Mouse (Mus musculus): ENCODE results near the gene Gpr25. TPM values are rescaled to one million over a fixed set of nuclear protein-coding genes. Genes with fewer than 3 reads are reported as not detected.

The Gpr25 gene
- polyA plus RNA-seq, 1 experiment from 2014 or later, result not detected

GRCm38 (mm10) chr1:136233892-136234594 is 26.6 kb downstream of the Gpr25 start, which contains the start of gene Inava:
Gene Inava (minus strand): TSS chr1:136234264.
- no peak within 1 kb of the TSS for H3K9ac ChIP-seq
- peak within 1 kb of the TSS; percentile 75 for H3K4me2 ChIP-seq
- peak within 1 kb of the TSS; percentile 56 for H3K4me3 ChIP-seq (replicated peaks)
- peak; percentile 18; the same call in 1 of the 2 replicates for ATAC-seq (ENCODE audit: insufficient read depth)
- H3K9me3 ChIP-seq (replicated peaks), result no peaks in the 10 kb centered on the region
- no peaks in the 10 kb centered on the region for H3K36me3 ChIP-seq (replicated peaks)
- WGBS (ENCODE audit: insufficient replicate concordance), result under 1% methylated on average over 51 of the region's 51 CpGs
- no peak within 1 kb of the TSS for H3K27ac ChIP-seq (replicated peaks)
- H3K27me3 ChIP-seq, result peaks cover 78% of the 10 kb centered on the region
- peaks cover 19% of the 10 kb centered on the region for H3K4me1 ChIP-seq (replicated peaks)

- Histone ChIP-seq H3K27me3 (peaks cover 78% of the 10 kb centered on the region), H3K9ac (no peak overlapping the region), H3K4me1 (replicated peaks) (peaks cover 24% of the 10 kb centered on the region), H3K9me3 (replicated peaks) (no peaks in the 10 kb centered on the region), H3K4me3 (replicated peaks) (peak overlapping the region; percentile 56), H3K27ac (replicated peaks) (no peak overlapping the region), H3K4me2 (peak overlapping the region; percentile 75), H3K36me3 (replicated peaks) (no peaks in the 10 kb centered on the region)
- WGBS (ENCODE audit: insufficient replicate concordance), result 6% methylated on average over 23 of the region's 23 CpGs
- ATAC-seq (ENCODE audit: insufficient read depth), result no peak
These were observed 27.5 kb downstream of the Gpr25 start for GRCm38 (mm10) chr1:136232986-136233790.

DNA sequence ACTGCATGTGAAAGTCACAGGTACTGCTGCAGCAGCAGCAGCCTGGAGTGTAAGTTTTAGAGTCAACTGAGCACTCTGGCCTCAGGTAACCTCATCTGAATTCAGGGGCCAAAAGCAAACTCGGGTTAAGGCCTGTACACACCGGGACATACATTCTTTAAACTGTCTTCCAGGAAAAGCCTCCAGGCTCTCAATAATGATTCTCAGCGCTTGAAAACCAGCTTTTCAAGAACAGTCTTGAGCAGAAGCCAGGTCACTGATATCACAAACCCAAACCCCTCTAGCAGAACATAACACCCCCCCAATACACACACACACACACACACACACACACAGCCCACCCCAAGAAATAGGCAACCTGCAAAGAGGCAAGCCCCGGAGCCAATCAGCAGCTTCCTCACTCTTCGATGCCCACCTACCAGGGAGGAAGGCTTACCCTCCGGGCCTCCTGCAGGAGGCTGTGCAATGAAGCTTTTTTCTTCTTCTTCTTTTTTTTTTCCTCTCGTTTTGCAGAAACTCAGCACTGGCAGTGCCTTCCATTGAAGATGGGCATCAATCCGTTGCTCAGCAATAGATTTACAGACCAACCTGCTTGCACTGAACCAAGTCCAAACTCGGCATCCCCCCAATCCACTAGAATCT is 28.3 kb downstream of the Gpr25 start:
- Histone ChIP-seq H3K9ac (no peak overlapping the region), H3K4me2 (no peak overlapping the region), H3K27me3 (peaks cover 78% of the 10 kb centered on the region), H3K9me3 (replicated peaks) (no peaks in the 10 kb centered on the region), H3K27ac (replicated peaks) (no peak overlapping the region), H3K4me3 (replicated peaks) (no peak overlapping the region), H3K4me1 (replicated peaks) (peaks cover 31% of the 10 kb centered on the region), H3K36me3 (replicated peaks) (no peaks in the 10 kb centered on the region)
- ATAC-seq (ENCODE audit: insufficient read depth), result no peak
- WGBS (ENCODE audit: insufficient replicate concordance), result 9% methylated on average over 9 of the region's 9 CpGs

DNA sequence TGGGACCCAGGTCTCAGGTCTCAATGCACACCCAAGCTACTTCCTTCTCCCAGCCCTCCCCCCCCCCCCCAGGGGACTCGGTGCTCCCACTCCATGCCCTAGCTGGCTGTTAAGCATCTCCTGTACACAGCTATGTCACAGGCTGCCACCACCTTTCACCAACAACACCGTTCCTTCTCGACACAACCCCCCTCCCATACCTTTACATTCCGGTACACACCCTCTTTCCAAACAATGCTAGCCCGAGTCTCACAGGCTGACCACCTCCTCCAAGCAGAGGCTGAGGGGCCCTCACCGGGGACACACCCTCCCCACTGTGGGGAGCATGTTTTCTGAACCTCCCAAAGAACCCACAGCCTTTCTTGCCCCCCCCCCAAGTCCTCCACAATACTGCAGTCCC is 29.1 kb downstream of the Gpr25 start:
- 13% methylated on average over 6 of the region's 6 CpGs for WGBS (ENCODE audit: insufficient replicate concordance)
- Histone ChIP-seq H3K9ac (no peak overlapping the region), H3K9me3 (replicated peaks) (no peaks in the 10 kb centered on the region), H3K4me2 (no peak overlapping the region), H3K27me3 (peaks cover 77% of the 10 kb centered on the region), H3K36me3 (replicated peaks) (no peaks in the 10 kb centered on the region), H3K4me1 (replicated peaks) (peaks cover 34% of the 10 kb centered on the region), H3K4me3 (replicated peaks) (no peak overlapping the region), H3K27ac (replicated peaks) (no peak overlapping the region)
- ATAC-seq (ENCODE audit: insufficient read depth), result no peak

DNA sequence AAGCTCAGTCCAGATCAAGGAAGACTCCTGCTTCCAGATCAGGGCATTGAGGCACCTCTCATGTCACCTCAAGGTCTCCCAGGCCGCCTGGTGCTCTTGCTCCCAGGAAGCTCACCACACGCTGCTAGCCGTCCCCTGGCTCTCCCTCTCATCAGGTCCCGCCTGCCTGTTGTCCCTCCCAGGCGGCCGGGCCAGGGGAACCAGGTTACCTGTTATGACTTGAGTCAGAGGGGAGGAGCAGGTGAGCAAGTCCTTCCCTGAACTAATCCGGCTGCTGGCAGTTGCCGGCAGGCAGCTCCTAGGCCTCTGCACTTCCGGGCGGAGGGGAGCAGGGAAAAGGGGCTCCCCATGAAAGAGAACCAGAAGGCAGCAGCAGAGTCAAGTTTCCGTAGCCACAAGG is 30.5 kb downstream of the Gpr25 start:
- H3K36me3 ChIP-seq (replicated peaks), result no peaks in the 10 kb centered on the region
- 50% methylated on average over 11 of the region's 11 CpGs for WGBS (ENCODE audit: insufficient replicate concordance)
- H3K9ac ChIP-seq, result no peak overlapping the region
- H3K4me3 ChIP-seq (replicated peaks), result no peak overlapping the region
- H3K27me3 ChIP-seq, result peaks cover 64% of the 10 kb centered on the region
- no peaks in the 10 kb centered on the region for H3K9me3 ChIP-seq (replicated peaks)
- H3K4me2 ChIP-seq, result no peak overlapping the region
- no peak overlapping the region for H3K27ac ChIP-seq (replicated peaks)
- ATAC-seq (ENCODE audit: insufficient read depth), result no peak
- H3K4me1 ChIP-seq (replicated peaks), result peaks cover 34% of the 10 kb centered on the region

GRCm38 (mm10) chr1:136229040-136229373 is 31.7 kb downstream of the Gpr25 start:
- Histone ChIP-seq H3K4me1 (replicated peaks) (peaks cover 26% of the 10 kb centered on the region), H3K4me3 (replicated peaks) (no peak overlapping the region), H3K27ac (replicated peaks) (no peak overlapping the region), H3K9me3 (replicated peaks) (no peaks in the 10 kb centered on the region), H3K4me2 (peak overlapping the region; percentile 41), H3K9ac (no peak overlapping the region), H3K27me3 (peaks cover 52% of the 10 kb centered on the region), H3K36me3 (replicated peaks) (no peaks in the 10 kb centered on the region)
- ATAC-seq (ENCODE audit: insufficient read depth), result no peak; the same call in 1 of the 2 replicates
- 50% methylated on average over 6 of the region's 6 CpGs for WGBS (ENCODE audit: insufficient replicate concordance)

DNA sequence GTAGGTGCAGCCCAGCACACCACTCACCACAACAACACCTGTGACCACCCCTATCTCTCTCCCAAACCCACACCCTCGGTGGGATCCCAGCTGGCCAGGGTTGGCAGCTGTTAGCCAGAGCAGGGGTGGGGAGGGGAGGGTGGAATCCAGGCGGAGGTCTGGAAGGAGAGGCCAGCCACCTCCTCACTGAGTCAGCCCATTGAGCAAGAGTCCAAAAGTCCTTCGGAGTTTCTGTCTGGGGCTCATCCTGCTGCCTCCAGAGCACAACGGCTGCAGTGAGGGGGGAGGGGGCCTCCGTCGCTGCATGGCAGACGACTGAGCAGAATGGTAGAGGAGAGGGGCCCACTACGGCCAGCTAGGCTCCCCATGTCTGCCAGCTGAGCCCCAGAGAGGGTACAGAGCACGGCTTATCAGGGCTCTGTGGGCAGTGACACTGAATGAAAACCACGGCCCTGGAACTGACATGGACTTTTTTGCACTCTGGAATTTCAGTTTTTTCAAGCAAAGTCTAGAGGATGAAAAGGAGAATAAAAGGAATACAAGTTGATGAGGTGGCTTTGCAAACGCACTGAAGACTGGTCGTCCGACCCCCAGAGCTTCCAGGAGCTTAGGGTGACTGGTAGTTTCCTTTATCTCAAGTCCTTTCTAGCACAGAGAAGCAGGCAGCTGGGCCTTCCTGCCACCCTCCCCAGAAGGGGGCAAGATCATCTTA is 32.2 kb downstream of the Gpr25 start:
- peaks cover 22% of the 10 kb centered on the region for H3K4me1 ChIP-seq (replicated peaks)
- peak overlapping the region; percentile 41 for H3K4me2 ChIP-seq
- peaks cover 47% of the 10 kb centered on the region for H3K27me3 ChIP-seq
- no peak overlapping the region for H3K4me3 ChIP-seq (replicated peaks)
- no peaks in the 10 kb centered on the region for H3K9me3 ChIP-seq (replicated peaks)
- peak overlapping the region; percentile 30; the same call in 1 of the 2 replicates for H3K27ac ChIP-seq (replicated peaks)
- WGBS (ENCODE audit: insufficient replicate concordance), result 15% methylated on average over 13 of the region's 13 CpGs
- peak; percentile 64 for ATAC-seq (ENCODE audit: insufficient read depth)
- no peak overlapping the region for H3K9ac ChIP-seq
- no peaks in the 10 kb centered on the region for H3K36me3 ChIP-seq (replicated peaks)

DNA sequence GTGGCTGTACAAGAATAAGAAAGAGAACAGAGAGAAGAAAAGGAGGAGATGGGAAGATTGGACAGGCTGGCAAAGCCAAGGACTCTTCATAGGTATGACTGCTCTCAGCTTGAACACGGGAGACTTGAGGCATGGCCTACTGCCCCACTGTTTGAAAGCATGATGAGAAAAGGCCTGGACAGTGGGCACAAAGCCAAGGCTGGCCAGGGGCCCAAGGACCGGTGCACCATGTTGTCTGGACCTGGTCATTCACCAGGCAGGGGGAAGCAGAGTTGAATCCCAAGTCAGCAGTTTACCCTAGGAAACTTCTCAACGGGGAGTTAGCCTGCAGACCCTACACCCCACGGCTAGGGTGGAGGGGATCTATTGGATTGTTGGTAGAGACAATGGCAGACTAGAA is 32.8 kb downstream of the Gpr25 start:
- no peak for ATAC-seq (ENCODE audit: insufficient read depth)
- H3K9ac ChIP-seq, result no peak overlapping the region

DNA sequence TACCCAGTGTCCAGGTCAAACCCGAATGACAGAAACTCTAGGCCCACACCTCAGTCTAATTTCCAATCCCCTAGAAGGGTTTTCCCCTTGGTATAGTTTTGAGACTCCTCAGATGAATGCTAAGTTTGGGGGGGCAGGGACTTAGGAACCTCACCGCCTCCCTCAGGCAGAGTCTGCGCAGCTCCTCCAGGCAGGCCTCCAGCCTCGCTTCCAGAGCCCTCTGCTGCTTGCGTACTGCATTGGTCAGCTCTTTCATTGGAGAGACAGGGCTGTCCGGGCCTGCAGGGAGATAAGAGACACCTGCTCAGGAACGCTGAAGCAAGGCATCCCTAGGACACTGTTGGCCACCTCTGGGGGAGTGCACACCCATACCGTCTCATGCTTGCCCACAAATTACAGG is 34.0 kb downstream of the Gpr25 start:
- Histone ChIP-seq H3K4me2 (no peak overlapping the region), H3K36me3 (replicated peaks) (no peaks in the 10 kb centered on the region), H3K4me1 (replicated peaks) (peaks cover 19% of the 10 kb centered on the region), H3K27me3 (peaks cover 34% of the 10 kb centered on the region), H3K9me3 (replicated peaks) (no peaks in the 10 kb centered on the region), H3K9ac (no peak overlapping the region), H3K4me3 (replicated peaks) (no peak overlapping the region), H3K27ac (replicated peaks) (no peak overlapping the region)
- ATAC-seq (ENCODE audit: insufficient read depth), result no peak
- 70% methylated on average over 8 of the region's 8 CpGs for WGBS (ENCODE audit: insufficient replicate concordance)

More for the DNA sequence above, 32.8 kb downstream of the Gpr25 start:
- Histone ChIP-seq H3K4me2 (no peak overlapping the region), H3K9me3 (replicated peaks) (no peaks in the 10 kb centered on the region), H3K36me3 (replicated peaks) (no peaks in the 10 kb centered on the region), H3K27ac (replicated peaks) (0 out of 2 replicates have a peak overlapping the region, but pooled peaks have one; percentile 30), H3K4me3 (replicated peaks) (no peak overlapping the region), H3K4me1 (replicated peaks) (peaks cover 19% of the 10 kb centered on the region), H3K27me3 (peaks cover 43% of the 10 kb centered on the region)
- WGBS (ENCODE audit: insufficient replicate concordance), result 47% methylated on average over 4 of the region's 4 CpGs

DNA sequence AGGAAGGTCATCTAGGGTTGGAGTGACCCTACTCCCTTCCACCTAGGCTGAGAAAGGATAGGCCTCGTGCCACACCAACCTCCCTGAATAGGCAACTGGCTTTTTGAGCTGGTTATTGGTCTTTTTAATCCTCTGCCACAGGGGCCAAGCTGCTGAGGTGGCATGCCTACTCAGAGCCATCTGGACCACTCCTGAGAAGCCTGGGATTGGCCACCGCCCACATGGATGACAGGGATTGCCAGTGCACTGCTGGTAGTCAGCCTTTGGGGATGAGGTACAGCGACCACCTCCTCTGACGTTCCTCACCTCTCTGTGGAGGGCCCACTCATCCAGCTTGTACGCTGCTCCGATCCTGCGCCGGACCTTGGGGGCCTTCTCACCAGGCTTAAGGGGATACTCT is 34.8 kb downstream of the Gpr25 start:
- Histone ChIP-seq H3K27me3 (peaks cover 32% of the 10 kb centered on the region), H3K4me1 (replicated peaks) (peaks cover 19% of the 10 kb centered on the region), H3K4me2 (no peak overlapping the region), H3K4me3 (replicated peaks) (no peak overlapping the region), H3K36me3 (replicated peaks) (no peaks in the 10 kb centered on the region), H3K9me3 (replicated peaks) (no peaks in the 10 kb centered on the region), H3K9ac (no peak overlapping the region), H3K27ac (replicated peaks) (no peak overlapping the region)
- WGBS (ENCODE audit: insufficient replicate concordance), result 79% methylated on average over 8 of the region's 8 CpGs
- no peak for ATAC-seq (ENCODE audit: insufficient read depth)

Measured in liver, embryonic 15.5 days (tissue).